Comparison of ENCODE assay signal across 13 mouse cellular contexts in genomic region chr6:137740972-137741371, GRCm38 (mm10).
"Had no signal": no experiment of that assay in that cellular context is flagged by ENCODE, and none has a peak within 500 bp of the region (broad histone marks: within the 10 kb centered on the region; RNA-seq: fewer than 3 reads in every experiment).

No protein-coding gene starts in this region.

- H3K9me3 ChIP-seq: limb, embryonic 10.5 days; midbrain, embryonic 15.5 days; neural tube, embryonic 12.5 days had no signal

- H3K27me3 ChIP-seq: midbrain, embryonic 15.5 days; neural tube, embryonic 12.5 days had no signal

- ATAC-seq: intestine, embryonic 16.5 days; lung, postnatal 0 days; midbrain, embryonic 15.5 days had no signal

- H3K9ac ChIP-seq: midbrain, embryonic 15.5 days; neural tube, embryonic 12.5 days had no signal

- H3K27ac ChIP-seq: limb, embryonic 10.5 days; midbrain, embryonic 15.5 days; neural tube, embryonic 12.5 days had no signal

- H3K4me2 ChIP-seq: midbrain, embryonic 11.5 days; midbrain, embryonic 15.5 days; neural tube, embryonic 12.5 days had no signal

- DNase-seq: kidney, adult 8-10 months; kidney, postnatal 25 days; layer of hippocampus, postnatal 36 days; lung, adult 2 months; lung, postnatal 36 days; thymus, adult 2 months; thymus, postnatal 25 days had no signal

- H3K4me3 ChIP-seq: limb, embryonic 10.5 days; midbrain, embryonic 15.5 days; neural tube, embryonic 12.5 days had no signal
